Mouse (Mus musculus): Measurements from ENCODE around the gene Pou5f1. TPM values are rescaled to one million over a fixed set of nuclear protein-coding genes. Genes with fewer than 3 reads are reported as not detected.

The Pou5f1 gene
- polyA plus RNA-seq (2012; rRNA removed), result not detected in 2 replicates

DNA sequence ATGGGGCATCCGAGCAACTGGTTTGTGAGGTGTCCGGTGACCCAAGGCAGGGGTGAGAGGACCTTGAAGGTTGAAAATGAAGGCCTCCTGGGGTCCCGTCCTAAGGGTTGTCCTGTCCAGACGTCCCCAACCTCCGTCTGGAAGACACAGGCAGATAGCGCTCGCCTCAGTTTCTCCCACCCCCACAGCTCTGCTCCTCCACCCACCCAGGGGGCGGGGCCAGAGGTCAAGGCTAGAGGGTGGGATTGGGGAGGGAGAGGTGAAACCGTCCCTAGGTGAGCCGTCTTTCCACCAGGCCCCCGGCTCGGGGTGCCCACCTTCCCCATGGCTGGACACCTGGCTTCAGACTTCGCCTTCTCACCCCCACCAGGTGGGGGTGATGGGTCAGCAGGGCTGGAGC, at the start of gene Pou5f1:
Gene Pou5f1 (plus strand): TSS at position 243 of the 400 bp plus-strand sequence.

DNA sequence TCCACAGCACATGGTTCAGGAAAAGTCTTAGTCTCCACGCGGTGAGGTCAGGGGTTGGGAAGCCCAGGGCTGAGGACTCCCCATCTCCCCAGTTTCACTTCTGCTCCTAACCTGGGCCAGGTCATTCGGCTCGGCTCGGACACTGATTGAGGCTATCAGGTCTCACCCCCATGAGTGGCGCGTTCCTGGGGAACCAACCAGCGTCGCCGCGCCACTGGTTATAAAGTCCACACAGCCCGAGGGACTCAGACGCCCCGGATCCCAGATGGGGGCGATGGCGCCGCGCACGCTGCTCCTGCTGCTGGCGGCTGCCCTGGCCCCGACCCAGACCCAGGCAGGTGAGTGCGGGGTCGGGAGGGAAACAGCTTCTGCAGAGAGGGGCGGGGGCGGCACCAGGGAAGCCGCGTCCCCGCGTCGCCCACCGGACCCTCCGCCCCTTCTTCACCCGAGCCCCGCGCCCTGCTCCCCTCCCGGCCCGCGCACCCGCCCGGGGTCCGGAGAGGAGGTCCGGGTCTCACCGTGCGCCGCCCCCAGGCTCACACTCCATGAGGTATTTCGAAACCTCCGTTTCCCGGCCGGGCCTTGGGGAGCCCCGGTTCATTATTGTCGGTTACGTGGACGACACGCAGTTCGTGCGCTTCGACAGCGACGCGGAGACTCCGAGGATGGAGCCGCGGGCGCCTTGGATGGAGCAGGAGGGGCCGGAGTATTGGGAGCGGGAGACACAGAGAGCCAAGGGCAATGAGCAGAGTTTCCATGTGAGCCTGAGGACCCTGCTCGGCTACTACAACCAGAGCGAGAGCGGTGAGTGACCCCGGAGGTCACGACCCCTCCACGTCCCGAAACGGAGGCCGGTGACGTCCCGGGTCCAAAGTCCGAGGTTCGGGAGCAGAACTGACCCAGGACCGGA, 35.7 kb upstream of the Pou5f1 start, which contains the start of gene H2-Q10:
Gene H2-Q10 (plus strand): TSS at position 248 of the 910 bp plus-strand sequence.

DNA sequence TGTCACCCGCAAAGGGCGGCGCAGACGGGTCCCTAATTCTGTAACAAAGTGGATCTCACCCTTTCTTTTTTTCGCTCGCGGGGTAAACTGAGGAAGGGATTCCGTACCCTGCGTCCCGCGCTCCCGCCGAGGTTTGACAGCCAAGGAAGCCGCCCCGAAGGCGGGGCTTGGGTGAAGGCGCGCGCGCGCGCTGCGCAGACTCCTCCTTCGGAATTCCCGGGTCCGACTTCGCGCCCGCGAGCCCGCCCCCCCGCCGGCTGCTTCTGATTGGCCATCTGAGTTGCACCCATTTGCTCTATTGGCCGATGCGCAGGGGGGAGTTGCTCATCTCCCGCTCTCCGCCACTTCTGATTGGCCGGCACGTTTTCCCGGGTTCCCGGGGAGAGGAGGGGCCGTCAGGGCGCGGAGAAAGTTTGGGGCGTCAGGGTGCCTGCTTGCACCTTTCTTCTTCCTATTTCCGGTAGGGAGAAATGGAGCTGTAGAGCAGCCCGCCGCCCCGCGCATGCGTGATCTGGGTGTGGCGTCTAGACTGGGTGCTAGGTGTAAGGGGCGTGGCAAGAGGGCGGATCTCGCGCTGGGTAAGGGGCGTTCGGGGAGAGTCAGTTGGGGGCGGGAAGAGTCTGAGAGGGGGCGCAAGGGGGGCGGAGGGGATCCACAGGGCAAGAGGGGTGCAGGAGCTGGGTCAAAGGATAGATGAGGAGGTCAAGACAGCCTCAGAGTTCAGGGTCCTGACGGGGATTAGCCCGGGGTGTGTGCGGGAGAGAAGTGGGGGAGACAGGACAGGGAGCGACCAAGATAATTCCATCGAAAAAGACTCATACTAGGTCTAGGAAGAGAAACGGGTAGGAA, 11.1 kb downstream of the Pou5f1 start, which contains the start of the genes Tcf19 and Cchcr1:
Gene Tcf19 (minus strand): TSS at position 173 of the 849 bp plus-strand sequence.
Gene Cchcr1 (plus strand): TSS at position 449 of the 849 bp plus-strand sequence.

DNA sequence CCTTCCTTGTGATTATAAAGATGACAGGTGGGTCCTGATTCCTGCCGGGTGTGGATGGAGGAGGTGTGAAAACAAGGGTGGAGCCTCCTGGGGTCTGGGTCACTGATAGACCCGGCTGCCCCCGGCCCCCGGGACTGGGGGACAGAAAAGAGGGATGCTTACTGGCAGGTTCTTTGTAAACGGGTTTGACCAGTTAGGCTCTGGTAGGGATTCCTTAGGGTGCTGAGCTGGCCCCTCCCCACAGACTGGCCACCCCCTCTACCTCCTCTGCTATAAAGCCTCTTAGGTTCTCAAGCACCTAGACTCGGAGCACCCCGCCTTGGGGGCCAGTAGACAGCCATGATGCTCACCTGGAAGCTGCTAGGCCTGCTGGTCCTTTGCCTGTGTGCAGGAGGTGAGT, 27.1 kb downstream of the Pou5f1 start, which contains the start of gene Psors1c2:
Gene Psors1c2 (plus strand): TSS at position 301 of the 400 bp plus-strand sequence.

DNA sequence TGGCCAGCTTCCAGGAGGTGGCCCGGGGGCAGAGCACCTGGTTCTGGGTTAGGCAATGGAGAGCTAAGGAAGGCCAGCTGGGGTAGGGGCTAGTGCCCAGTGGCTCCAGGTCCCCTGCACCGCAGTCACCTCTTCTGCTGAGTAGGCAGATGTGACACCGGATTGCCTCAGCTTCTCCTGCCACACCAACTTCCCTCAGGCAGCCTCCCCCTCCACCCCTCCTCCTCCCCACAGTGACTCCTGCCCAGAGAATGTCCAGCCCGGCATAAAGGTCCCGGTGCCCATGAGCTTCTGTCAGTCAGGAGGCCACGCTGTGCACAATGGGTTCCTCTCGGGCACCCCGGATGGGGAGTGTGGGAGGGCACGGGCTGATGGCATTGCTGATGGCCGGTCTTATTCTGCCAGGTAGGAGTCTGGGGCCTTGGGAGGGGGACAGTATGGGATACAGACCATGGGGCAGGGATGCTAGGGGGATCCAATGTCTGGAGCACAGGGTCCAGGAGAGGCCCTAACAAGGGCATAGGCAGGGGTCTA, 46.1 kb downstream of the Pou5f1 start, which contains the start of gene Cdsn:
Gene Cdsn (plus strand): TSS at position 248 of the 534 bp plus-strand sequence.

Other genes starting within 250 kb of the Pou5f1 start
- gene H2-D1, start 243.3 kb upstream of the Pou5f1 start, polyA plus RNA-seq (2012; rRNA removed), result 38.6 and 42.0 TPM in 2 replicates
- 0.09 and 0.10 TPM in 2 replicates for gene H2-Q1, start 185.6 kb upstream of the Pou5f1 start, polyA plus RNA-seq (2012; rRNA removed)
- gene H2-Q2, start 163.8 kb upstream of the Pou5f1 start, polyA plus RNA-seq (2012; rRNA removed), result 0.92 and 0.94 TPM in 2 replicates
- 4.9 and 7.0 TPM in 2 replicates for gene H2-Q4, start 126.4 kb upstream of the Pou5f1 start, polyA plus RNA-seq (2012; rRNA removed)
- gene H2-Q6, start 81.2 kb upstream of the Pou5f1 start, polyA plus RNA-seq (2012; rRNA removed), result 0.54 and 0.61 TPM in 2 replicates
- 3.8 and 4.5 TPM in 2 replicates for gene H2-Q7, start 66.9 kb upstream of the Pou5f1 start, polyA plus RNA-seq (2012; rRNA removed)
- gene H2-Q10, start 35.9 kb upstream of the Pou5f1 start, polyA plus RNA-seq (2012; rRNA removed), result 0.09 and 0.11 TPM in 2 replicates
- gene Tcf19, start 10.8 kb downstream of the Pou5f1 start, polyA plus RNA-seq (2012; rRNA removed), result 27.0 and 27.8 TPM in 2 replicates
- gene Cchcr1, start 11.1 kb downstream of the Pou5f1 start, polyA plus RNA-seq (2012; rRNA removed), result 23.6 and 25.7 TPM in 2 replicates
- 1.1 and 1.2 TPM in 2 replicates for gene Psors1c2, start 27.2 kb downstream of the Pou5f1 start, polyA plus RNA-seq (2012; rRNA removed)
- 0.02 and 0.13 TPM in 2 replicates for gene Cdsn, start 46.1 kb downstream of the Pou5f1 start, polyA plus RNA-seq (2012; rRNA removed)
- 0.19 TPM in 1 of 2 replicates, not detected in the other for gene 2300002M23Rik, start 61.4 kb downstream of the Pou5f1 start, polyA plus RNA-seq (2012; rRNA removed)
- 0.33 and 0.34 TPM in 2 replicates for gene Sfta2, start 95.5 kb downstream of the Pou5f1 start, polyA plus RNA-seq (2012; rRNA removed)
- not detected in 2 replicates for gene Gm9573, start 120.6 kb downstream of the Pou5f1 start, polyA plus RNA-seq (2012; rRNA removed)
- 0.06 and 0.15 TPM in 2 replicates for gene Mucl3, start 137.7 kb downstream of the Pou5f1 start, polyA plus RNA-seq (2012; rRNA removed)
- 35.4 and 37.4 TPM in 2 replicates for gene Vars2, start 161.6 kb downstream of the Pou5f1 start, polyA plus RNA-seq (2012; rRNA removed)
- gene Gtf2h4, start 167.7 kb downstream of the Pou5f1 start, polyA plus RNA-seq (2012; rRNA removed), result 31.1 and 34.8 TPM in 2 replicates
- 94.3 and 115 TPM in 2 replicates for gene Ddr1, start 198.6 kb downstream of the Pou5f1 start, polyA plus RNA-seq (2012; rRNA removed)

All from central nervous system, embryonic 14 days (tissue).